Mouse (Mus musculus) MEL (cell line): ENCODE measurements around the gene Spats1. TPM values are rescaled to one million over a fixed set of nuclear protein-coding genes. Genes with fewer than 3 reads are reported as not detected.
A peak's percentile ranks its signal among the peaks of the same experiment; 100 is the strongest.

Experiments
- DNase-seq: peaks from one replicate; pipeline ENCODE4 v3.0.0; 2011; ENCODE audit warnings: low read depth, low spot score
- H3K27ac ChIP-seq: 2 replicates; pipeline ENCODE4 v1.5.1; 2012; ENCODE audit warnings: low read depth, mild to moderate bottlenecking, control low read depth, low read length, moderate library complexity; ENCODE audit not compliant: control insufficient read depth
- H3K27me3 ChIP-seq, 2 experiments: fragments of 150-350 bp in 1 of 2; sonication (generic) in 1 of 2; 2 replicates each; pipeline ENCODE4 v1.6.1; 2012; ENCODE audit warnings: low read length in 2 of 2, mild to moderate bottlenecking in 2 of 2, improper control_type of control experiment in 1 of 2, moderate library complexity in 1 of 2; ENCODE audit not compliant: insufficient read depth in 2 of 2, control insufficient read depth in 1 of 2
- H3K36me3 ChIP-seq, 2 experiments: 2 replicates each; pipeline ENCODE4 v1.6.1; 2012 to 2014; ENCODE audit warnings: low read length in 2 of 2, improper control_type of control experiment in 1 of 2, inconsistent platforms in 1 of 2, mild to moderate bottlenecking in 1 of 2; ENCODE audit not compliant: insufficient read depth in 2 of 2, control insufficient read depth in 1 of 2
- H3K4me1 ChIP-seq, 2 experiments: fragments of 150-350 bp in 1 of 2; sonication (generic) in 1 of 2; 2 replicates each; pipeline ENCODE4 v1.6.1; 2012; ENCODE audit warnings: low read length in 2 of 2, improper control_type of control experiment in 1 of 2, mild to moderate bottlenecking in 1 of 2; ENCODE audit not compliant: insufficient read depth in 2 of 2, control insufficient read depth in 1 of 2
- H3K4me3 ChIP-seq, 2 experiments: fragments of 150-350 bp in 1 of 2; sonication (generic) in 1 of 2; 2 replicates each; pipeline ENCODE4 v1.5.1; 2012; ENCODE audit warnings: low read depth in 2 of 2, low read length in 2 of 2, mild to moderate bottlenecking in 2 of 2, moderate library complexity in 2 of 2, control low read depth in 1 of 2, improper control_type of control experiment in 1 of 2; ENCODE audit not compliant: control insufficient read depth in 1 of 2, insufficient read depth in 1 of 2
- H3K79me2 ChIP-seq: 2 replicates; pipeline ENCODE4 v1.6.1; 2012; ENCODE audit warnings: mild to moderate bottlenecking, low read length, moderate library complexity; ENCODE audit not compliant: control insufficient read depth, poor library complexity, insufficient read depth
- H3K9ac ChIP-seq: 2 replicates; pipeline ENCODE4 v1.6.1; 2012; ENCODE audit warnings: low read depth, mild to moderate bottlenecking, control low read depth, low read length, moderate library complexity; ENCODE audit not compliant: control insufficient read depth, poor library complexity, severe bottlenecking
- H3K9me3 ChIP-seq: fragments of 150-350 bp; sonication (generic); replicated peaks from 2 replicates; pipeline ENCODE4 v1.6.1; 2012; ENCODE audit warnings: mild to moderate bottlenecking, low read length, improper control_type of control experiment, moderate library complexity; ENCODE audit not compliant: insufficient read depth
- CHD1 ChIP-seq: IDR thresholded peaks from 2 replicates; pipeline ENCODE4 v1.6.1; 2012; ENCODE audit warnings: low read depth, mild to moderate bottlenecking, inconsistent platforms, low read length, improper control_type of control experiment
- CHD2 ChIP-seq: IDR thresholded peaks from 2 replicates; pipeline ENCODE4 v1.6.1; 2011; ENCODE audit warnings: low read length, improper control_type of control experiment
- CTCF ChIP-seq, 3 experiments: IDR thresholded peaks in 2 of 3; conservative IDR thresholded peaks in 1 of 3; 2 replicates each; pipeline ENCODE4 v1.5.1; 2011 to 2012; ENCODE audit warnings: low read length in 3 of 3, low read depth in 2 of 3, mild to moderate bottlenecking in 2 of 3, improper control_type of control experiment in 1 of 3, inconsistent platforms in 1 of 3, mixed read lengths in 1 of 3, moderate library complexity in 1 of 3; ENCODE audit not compliant: control insufficient read depth in 1 of 3, insufficient read depth in 1 of 3, poor library complexity in 1 of 3, severe bottlenecking in 1 of 3
- E2F4 ChIP-seq: IDR thresholded peaks from 2 replicates; pipeline ENCODE4 v1.6.1; 2011; ENCODE audit warnings: low read depth, low read length, improper control_type of control experiment, borderline replicate concordance
- ELF1 ChIP-seq: IDR thresholded peaks from 2 replicates; pipeline ENCODE4 v1.6.1; 2014; ENCODE audit warnings: low read depth, mild to moderate bottlenecking, inconsistent platforms, low read length, improper control_type of control experiment, moderate library complexity
- GABPA ChIP-seq: IDR thresholded peaks from 2 replicates; pipeline ENCODE4 v1.6.1; 2012; ENCODE audit warnings: low read depth, mild to moderate bottlenecking, inconsistent platforms, low read length, improper control_type of control experiment, moderate library complexity
- GATA1 ChIP-seq: IDR thresholded peaks from 2 replicates; pipeline ENCODE4 v1.6.1; 2011; ENCODE audit warnings: low read depth, low read length, improper control_type of control experiment
- HCFC1 ChIP-seq: IDR thresholded peaks from 2 replicates; pipeline ENCODE4 v1.6.1; 2012; ENCODE audit warnings: low read depth, mild to moderate bottlenecking, inconsistent platforms, low read length, improper control_type of control experiment, moderate library complexity
- JUND ChIP-seq: IDR thresholded peaks from 2 replicates; pipeline ENCODE4 v1.6.1; 2011; ENCODE audit warnings: low read depth, mild to moderate bottlenecking, improper control_type of control experiment, low read length
- MAFK ChIP-seq: IDR thresholded peaks from 2 replicates; pipeline ENCODE4 v1.6.1; 2011; ENCODE audit warnings: low read depth, mild to moderate bottlenecking, low read length, improper control_type of control experiment, borderline replicate concordance
- MAX ChIP-seq: IDR thresholded peaks from 2 replicates; pipeline ENCODE4 v1.6.1; 2011; ENCODE audit warnings: low read length, improper control_type of control experiment
- MXI1 ChIP-seq: IDR thresholded peaks from 2 replicates; pipeline ENCODE4 v1.6.1; 2011; ENCODE audit warnings: mild to moderate bottlenecking, low read depth, low read length, improper control_type of control experiment
- NELFE ChIP-seq: IDR thresholded peaks from 2 replicates; pipeline ENCODE4 v1.6.1; 2011; ENCODE audit warnings: low read depth, low read length, improper control_type of control experiment
- NRF1 ChIP-seq: IDR thresholded peaks from 2 replicates; pipeline ENCODE4 v1.6.1; 2014; ENCODE audit warnings: low read depth, mild to moderate bottlenecking, inconsistent platforms, low read length, improper control_type of control experiment, moderate library complexity; ENCODE audit not compliant: poor library complexity, insufficient read depth, severe bottlenecking
- POLR2A ChIP-seq, 2 experiments: IDR thresholded peaks; 2 replicates each; pipeline ENCODE4 v1.6.1; 2011 to 2012; ENCODE audit warnings: low read length in 2 of 2, mild to moderate bottlenecking in 2 of 2, control low read depth in 1 of 2, improper control_type of control experiment in 1 of 2, low read depth in 1 of 2, moderate library complexity in 1 of 2; ENCODE audit not compliant: control insufficient read depth in 1 of 2, insufficient read depth in 1 of 2, poor library complexity in 1 of 2
- RAD21 ChIP-seq: IDR thresholded peaks from 2 replicates; pipeline ENCODE4 v1.6.1; 2011; ENCODE audit warnings: mild to moderate bottlenecking, low read depth, low read length, improper control_type of control experiment
- SIN3A ChIP-seq: IDR thresholded peaks from 2 replicates; pipeline ENCODE4 v1.6.1; 2012; ENCODE audit warnings: low read length, improper control_type of control experiment, inconsistent platforms
- SMC3 ChIP-seq: IDR thresholded peaks from 2 replicates; pipeline ENCODE4 v1.6.1; 2011; ENCODE audit warnings: low read depth, low read length, improper control_type of control experiment
- TAL1 ChIP-seq: IDR thresholded peaks from 2 replicates; pipeline ENCODE4 v1.6.1; 2012; ENCODE audit warnings: mild to moderate bottlenecking, inconsistent platforms, low read length, moderate library complexity, mixed read lengths
- TCF12 ChIP-seq: IDR thresholded peaks from 2 replicates; pipeline ENCODE4 v1.6.1; 2014; ENCODE audit warnings: low read depth, mild to moderate bottlenecking, inconsistent platforms, low read length, improper control_type of control experiment, moderate library complexity
- USF1 ChIP-seq: IDR thresholded peaks from 2 replicates; pipeline ENCODE4 v1.6.1; 2014; ENCODE audit warnings: low read depth, mild to moderate bottlenecking, inconsistent platforms, low read length, improper control_type of control experiment, moderate library complexity
- USF2 ChIP-seq, 2 experiments: IDR thresholded peaks; 2 replicates each; pipeline ENCODE4 v1.6.1; 2011 to 2012; ENCODE audit warnings: improper control_type of control experiment in 2 of 2, low read length in 2 of 2, borderline replicate concordance in 1 of 2, inconsistent platforms in 1 of 2, low read depth in 1 of 2, mild to moderate bottlenecking in 1 of 2; ENCODE audit not compliant: insufficient read depth in 1 of 2
- ZC3H11A ChIP-seq: IDR thresholded peaks from 2 replicates; pipeline ENCODE4 v1.6.1; 2012; ENCODE audit warnings: low read depth, mild to moderate bottlenecking, inconsistent platforms, low read length, improper control_type of control experiment
- ZKSCAN1 ChIP-seq: IDR thresholded peaks from 2 replicates; pipeline ENCODE4 v1.6.1; 2012; ENCODE audit warnings: low read depth, mild to moderate bottlenecking, inconsistent platforms, low read length, improper control_type of control experiment, moderate library complexity
- ZMIZ1 ChIP-seq: IDR thresholded peaks from 2 replicates; pipeline ENCODE4 v1.6.1; 2012; ENCODE audit warnings: low read depth, mild to moderate bottlenecking, inconsistent platforms, low read length, improper control_type of control experiment, moderate library complexity
- ZNF384 ChIP-seq: IDR thresholded peaks from 2 replicates; pipeline ENCODE4 v1.6.1; 2012; ENCODE audit warnings: low read depth, mild to moderate bottlenecking, inconsistent platforms, low read length, improper control_type of control experiment
- polyA plus RNA-seq, 2 experiments: library from polyadenylated mRNA; stranded (reverse) in 1 of 2; unstranded in 1 of 2; fragments of >175 nt in 1 of 2; fragments of >200 nt in 1 of 2; gene quantifications; 2 replicates each; pipeline versions ENCODE4 v1.2.1 to v1.2.4; 2012; ENCODE audit warnings: low replicate concordance in 2 of 2, low read depth in 1 of 2; ENCODE audit not compliant: insufficient read length in 2 of 2, insufficient read depth in 1 of 2, missing spikeins in 1 of 2
- total RNA-seq: library from RNA; depleted of rRNA; stranded (reverse); fragments of 300-350 nt; gene quantifications from 2 replicates; pipeline ENCODE4 v1.2.3, GENCODE M21; 2012

Spats1 gene
- total and polyA plus RNA-seq, 3 experiments, result 1.5 to 149 (median 2.5) TPM

DNA sequence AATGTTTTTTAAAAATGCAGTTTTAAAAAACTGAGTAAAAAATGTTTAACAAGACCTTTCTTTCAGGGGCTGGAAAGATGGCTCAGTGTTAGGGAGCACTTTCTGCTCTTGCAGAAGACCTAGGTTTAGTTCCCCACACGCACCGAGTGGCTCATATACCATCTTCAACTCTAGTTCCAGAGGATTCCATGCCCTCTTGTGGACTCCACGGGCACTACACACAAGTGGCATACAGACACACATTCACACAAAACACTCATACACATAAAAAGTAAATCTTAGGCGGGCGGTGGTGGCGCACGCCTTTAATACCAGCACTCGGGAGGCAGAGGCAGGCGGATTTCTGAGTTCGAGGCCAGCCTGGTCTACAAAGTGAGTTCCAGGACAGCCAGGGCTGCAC, 68.9 kb downstream of the Spats1 start:
- Histone ChIP-seq H3K4me3 (no peak overlapping the region), H3K9me3 (no peaks in the 10 kb centered on the region), H3K36me3 (peaks cover 0 to 50% of the 10 kb centered on the region in 2 experiments; a peak in 2 of 4 replicates), H3K79me2 (no peaks in the 10 kb centered on the region), H3K27ac (no peak overlapping the region), H3K27me3 (no peaks in the 10 kb centered on the region), H3K9ac (no peak overlapping the region), H3K4me1 (no peaks in the 10 kb centered on the region)
- TF ChIP-seq CTCF (IDR thresholded peaks at IDR 0.05 in 2 of 3, conservative IDR thresholded peaks at IDR 0.05 in 1 of 3; ENCODE audit: control insufficient read depth in 1 of 3, insufficient read depth in 1 of 3, low read depth in 2 of 3, low read length in 3 of 3, poor library complexity in 1 of 3, severe bottlenecking in 1 of 3) (peak; percentile 31 to 46 (median 44); a peak in 5 of 6 replicates), MAX (no peak), SMC3 (0 out of 2 replicates have a peak, but pooled peaks have one; percentile 9), ZNF384 (no peak), CHD1 (no peak)
- peak; percentile 52 for DNase-seq

DNA sequence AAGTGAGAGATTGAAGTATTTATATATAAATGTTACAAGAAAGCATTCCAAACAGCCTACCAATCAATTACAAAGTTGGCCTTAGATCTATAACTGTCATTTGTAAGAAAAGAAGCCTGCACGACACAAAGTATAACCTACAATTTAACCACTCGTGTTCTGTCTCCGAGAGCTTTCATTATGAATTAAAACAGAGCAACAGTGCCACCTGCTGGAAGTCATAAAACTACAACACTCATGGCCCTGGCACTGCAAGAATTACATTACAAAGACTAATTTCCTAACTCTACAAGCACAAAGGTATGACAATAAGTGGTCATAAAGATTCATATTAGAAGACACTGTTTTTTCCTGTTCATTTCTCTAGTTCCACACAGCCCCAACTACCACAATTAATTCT, 72.0 kb downstream of the Spats1 start:
- Histone ChIP-seq H3K27ac (no peak overlapping the region), H3K27me3 (no peaks in the 10 kb centered on the region), H3K79me2 (peaks cover 3% of the 10 kb centered on the region; the same call in 1 of the 2 replicates), H3K4me3 (no peak overlapping the region), H3K36me3 (peaks cover 0 to 38% of the 10 kb centered on the region in 2 experiments; a peak in 2 of 4 replicates), H3K9ac (no peak overlapping the region)
- no peak for TF ChIP-seq CHD1
- no peak for TF ChIP-seq TAL1
- no peak for TF ChIP-seq ZKSCAN1
- TF ChIP-seq NELFE, result no peak
- no peak for TF ChIP-seq TCF12
- no peak for TF ChIP-seq JUND
- no peak for TF ChIP-seq POLR2A (IDR thresholded peaks at IDR 0.05; ENCODE audit: control insufficient read depth in 1 of 2, insufficient read depth in 1 of 2, low read depth in 1 of 2, low read length in 2 of 2, poor library complexity in 1 of 2)
- no peak for TF ChIP-seq HCFC1
- TF ChIP-seq SIN3A, result no peak
- no peak for TF ChIP-seq USF2 (IDR thresholded peaks at IDR 0.05; ENCODE audit: borderline replicate concordance in 1 of 2, insufficient read depth in 1 of 2, low read depth in 1 of 2, low read length in 2 of 2)
- TF ChIP-seq ELF1, result no peak
- TF ChIP-seq ZNF384, result no peak
- peak; percentile 32 to 69 (median 61); a peak in 5 of 6 replicates for TF ChIP-seq CTCF (IDR thresholded peaks at IDR 0.05 in 2 of 3, conservative IDR thresholded peaks at IDR 0.05 in 1 of 3; ENCODE audit: control insufficient read depth in 1 of 3, insufficient read depth in 1 of 3, low read depth in 2 of 3, low read length in 3 of 3, poor library complexity in 1 of 3, severe bottlenecking in 1 of 3)
- no peak for TF ChIP-seq MXI1
- no peak for TF ChIP-seq ZC3H11A
- TF ChIP-seq GABPA, result no peak
- no peak for TF ChIP-seq GATA1
- TF ChIP-seq RAD21, result peak; percentile 24
- TF ChIP-seq CHD2, result no peak
- TF ChIP-seq E2F4, result no peak
- no peak for TF ChIP-seq NRF1
- TF ChIP-seq MAFK, result no peak
- TF ChIP-seq ZMIZ1, result no peak
- no peak for TF ChIP-seq USF1
- TF ChIP-seq SMC3, result peak; percentile 24; the same call in 1 of the 2 replicates
- TF ChIP-seq, all 39 proteins: peak for 3
- no peaks in the 10 kb centered on the region for H3K9me3 ChIP-seq
- peak; percentile 73 for DNase-seq
- H3K4me1 ChIP-seq, result no peaks in the 10 kb centered on the region
